In genomic region chr3:79202275-79203153, GRCm38 (mm10) we compare ENCODE assay signal across 8 mouse cellular contexts.
A peak's percentile ranks its signal among the peaks of the same experiment; 100 is the strongest.
DNase-seq lines count a peak whose midpoint lies in the region; ATAC-seq lines count a peak whose summit lies in the region.

No protein-coding gene starts in this region.

- no peak overlapping the region for H3K27ac ChIP-seq in limb, embryonic 12.5 days
- H3K27ac ChIP-seq in midbrain, embryonic 15.5 days: no peak overlapping the region
- no peak overlapping the region for H3K27ac ChIP-seq in stomach, embryonic 14.5 days (ENCODE audit: low read length)

- whole genome bisulfite sequencing in limb, embryonic 12.5 days: 37% methylated on average over 11 of the region's 11 CpGs
- WGBS in midbrain, embryonic 15.5 days: 41% methylated on average over 11 of the region's 11 CpGs
- WGBS in stomach, embryonic 14.5 days: 39% methylated on average over 11 of the region's 11 CpGs

- no peaks in the 10 kb centered on the region for H3K9me3 ChIP-seq in limb, embryonic 12.5 days
- H3K9me3 ChIP-seq in midbrain, embryonic 15.5 days: no peaks in the 10 kb centered on the region
- no peaks in the 10 kb centered on the region for H3K9me3 ChIP-seq in stomach, embryonic 14.5 days (ENCODE audit: control insufficient read depth, low read depth, low read length)

- ATAC-seq in limb, embryonic 12.5 days (ENCODE audit: insufficient number of reproducible peaks, insufficient read depth, low FRiP score, low TSS enrichment, low read depth): peak; percentile 55
- peak; percentile 83 for ATAC-seq in midbrain, embryonic 15.5 days (replicated peaks)
- ATAC-seq in stomach, embryonic 14.5 days (ENCODE audit: insufficient number of reproducible peaks, insufficient read depth, low FRiP score, low read depth): 0 out of 2 replicates have a peak, but pooled peaks have one; percentile 53

- no peaks in the 10 kb centered on the region for H3K27me3 ChIP-seq in limb, embryonic 12.5 days
- H3K27me3 ChIP-seq in midbrain, embryonic 15.5 days (replicated peaks): no peaks in the 10 kb centered on the region
- H3K27me3 ChIP-seq in stomach, embryonic 14.5 days (ENCODE audit: control insufficient read depth, insufficient read depth, low read length): no peaks in the 10 kb centered on the region

- no peak overlapping the region for H3K9ac ChIP-seq in limb, embryonic 12.5 days (replicated peaks)
- H3K9ac ChIP-seq in midbrain, embryonic 15.5 days: no peak overlapping the region
- H3K9ac ChIP-seq in stomach, embryonic 14.5 days (replicated peaks; ENCODE audit: low read depth, low read length): no peak overlapping the region

- no peaks in the 10 kb centered on the region for H3K36me3 ChIP-seq in limb, embryonic 12.5 days
- no peaks in the 10 kb centered on the region for H3K36me3 ChIP-seq in midbrain, embryonic 15.5 days (replicated peaks)
- no peaks in the 10 kb centered on the region for H3K36me3 ChIP-seq in stomach, embryonic 14.5 days (ENCODE audit: control insufficient read depth, insufficient read depth, low read length)

- H3K4me2 ChIP-seq in limb, embryonic 12.5 days: no peak overlapping the region
- no peak overlapping the region for H3K4me2 ChIP-seq in midbrain, embryonic 15.5 days
- H3K4me2 ChIP-seq in stomach, embryonic 14.5 days (replicated peaks; ENCODE audit: low read depth, low read length): no peak overlapping the region

- H3K4me1 ChIP-seq in limb, embryonic 12.5 days (replicated peaks): peaks cover 21% of the 10 kb centered on the region
- peaks cover 6% of the 10 kb centered on the region; the same call in 1 of the 2 replicates for H3K4me1 ChIP-seq in midbrain, embryonic 15.5 days
- H3K4me1 ChIP-seq in stomach, embryonic 14.5 days (ENCODE audit: control insufficient read depth, insufficient read depth, low read length): peaks cover 23% of the 10 kb centered on the region

- DNase-seq in 416B (ENCODE audit: low read depth): peak; percentile 91
- peak; percentile 62 to 67 for DNase-seq in adrenal gland, adult 18-20 months (ENCODE audit: low spot score in 2 of 2)
- DNase-seq in embryo, embryonic 10.5 days (ENCODE audit: low spot score): peak; percentile 85
- peak; percentile 87 to 91 for DNase-seq in heart, adult 18-20 months
- peak; percentile 69 for DNase-seq in kidney, adult 11 months

- no peak overlapping the region for H3K4me3 ChIP-seq in limb, embryonic 12.5 days (replicated peaks)
- H3K4me3 ChIP-seq in midbrain, embryonic 15.5 days: no peak overlapping the region
- H3K4me3 ChIP-seq in stomach, embryonic 14.5 days (ENCODE audit: low read depth, low read length): no peak overlapping the region
